Mouse (Mus musculus) c-Kit-positive CD71-positive TER-119-negative erythroid progenitor cells, embryonic 14.5 days (primary cell): Measurements from ENCODE around the gene Fhit.
"Not testable (repeated sequence)": the region's sequence is repeated elsewhere in the genome, so short reads cannot be mapped to it uniquely, and the experiment has no call there.

Source experiments
- DNase-seq: peaks from one replicate; pipeline ENCODE4 v3.0.0-alpha.2; 2013; ENCODE audit warnings: low read depth

Gene Fhit

GRCm38 (mm10) chr14:10917893-10918803, 243.7 kb downstream of the Fhit start:
- no peak for DNase-seq

DNA sequence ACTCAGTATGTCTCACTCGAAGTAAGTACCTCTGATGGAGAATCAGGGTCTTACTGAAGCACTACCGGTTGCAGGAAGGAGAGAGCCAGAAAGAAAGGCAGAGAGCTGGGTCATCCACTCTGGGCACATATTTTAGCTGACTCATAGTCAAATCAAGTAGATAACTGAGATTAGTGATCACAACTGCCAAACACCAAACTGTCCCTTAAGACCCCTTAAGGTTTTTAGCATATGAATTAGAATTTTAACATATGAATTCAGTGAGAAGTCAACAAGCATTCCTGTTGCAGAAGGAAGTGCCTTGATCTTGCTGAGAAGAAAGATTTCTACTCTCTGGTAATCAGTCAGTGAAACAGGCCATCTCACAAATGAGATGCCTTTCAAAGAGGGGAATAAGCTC, 253.8 kb downstream of the Fhit start:
- DNase-seq: no peak

- DNase-seq: no peak
These were observed 279.1 kb downstream of the Fhit start for GRCm38 (mm10) chr14:10882759-10883158.

DNA sequence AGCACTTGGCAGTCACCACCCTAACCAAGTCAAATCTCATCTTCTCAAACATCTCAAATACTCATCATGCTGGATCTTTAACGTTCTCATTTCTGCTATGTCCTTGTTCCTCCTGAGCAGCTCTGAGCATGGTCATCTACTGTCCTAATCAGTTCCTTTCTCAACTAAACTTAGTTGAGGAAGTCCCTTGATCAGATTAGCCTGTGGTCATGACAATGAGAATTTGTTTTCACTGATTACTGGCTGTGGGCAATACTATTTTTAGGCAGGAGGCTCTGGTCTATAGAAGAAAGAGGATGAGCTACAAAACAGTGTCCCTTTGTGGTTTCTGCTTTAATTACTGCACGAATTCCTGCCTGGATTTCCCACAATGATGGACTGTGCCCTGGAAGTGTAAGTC, 281.1 kb downstream of the Fhit start:
- DNase-seq: no peak

GRCm38 (mm10) chr14:10874595-10875372, 287.1 kb downstream of the Fhit start:
- DNase-seq: no peak

DNA sequence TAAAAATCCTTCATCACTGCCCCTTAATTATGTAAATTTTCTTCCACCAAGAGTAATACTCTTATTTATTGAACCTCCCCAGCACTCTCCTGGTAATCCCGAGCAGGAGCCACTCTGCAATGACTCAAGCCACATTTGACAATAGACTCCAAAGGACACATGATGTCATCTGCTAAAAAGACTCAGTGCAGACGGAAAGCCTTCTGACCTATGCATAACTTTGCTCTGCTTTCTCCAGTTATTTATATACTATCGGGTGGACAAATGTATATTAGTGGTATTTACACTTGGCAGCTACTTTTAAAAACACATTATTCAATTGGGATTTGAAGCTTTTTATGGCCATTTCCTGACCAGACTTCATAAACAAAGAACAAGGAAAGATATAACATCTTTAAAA, 304.2 kb downstream of the Fhit start:
- no peak for DNase-seq

DNA sequence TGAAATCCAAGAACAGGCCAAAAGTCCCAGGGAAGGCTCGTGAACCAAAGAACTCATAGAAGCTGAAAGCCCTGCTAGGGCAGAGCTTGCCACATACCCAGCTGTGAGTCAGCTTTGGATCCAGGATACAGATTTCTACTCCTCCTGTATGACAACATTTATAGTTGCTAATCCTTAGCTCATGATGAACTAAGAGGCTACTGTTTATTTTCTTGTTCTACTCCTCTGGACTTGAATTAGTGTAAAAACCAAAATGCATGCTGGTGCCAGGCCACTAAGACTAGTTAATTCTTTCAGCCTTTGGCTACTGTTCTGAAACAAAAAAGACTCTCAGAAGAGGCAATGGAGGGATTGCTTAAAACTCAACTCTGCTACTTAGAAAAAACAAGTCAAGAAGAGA, 309.9 kb downstream of the Fhit start:
- DNase-seq: no peak

GRCm38 (mm10) chr14:10836001-10836400, 325.8 kb downstream of the Fhit start:
- no peak for DNase-seq

DNA sequence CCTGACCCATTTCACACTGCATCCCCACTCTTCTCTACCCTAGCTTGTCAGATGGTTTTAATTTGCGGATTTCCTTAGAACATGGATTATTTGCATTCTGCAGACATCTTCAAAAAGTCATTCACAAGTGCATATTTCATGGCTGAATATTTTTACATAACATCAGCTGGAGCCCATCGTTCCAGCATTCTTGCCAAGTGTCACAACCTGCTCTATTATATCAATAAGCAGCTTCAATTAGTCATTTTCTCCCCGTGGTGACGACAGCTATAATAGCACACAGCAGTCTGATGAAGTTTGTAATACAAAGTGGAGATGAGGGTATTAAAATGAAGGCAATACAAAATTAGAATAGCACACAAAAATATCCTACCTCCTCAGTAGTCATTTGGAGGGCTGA, 337.0 kb downstream of the Fhit start:
- DNase-seq: no peak

GRCm38 (mm10) chr14:10813551-10813950, 348.3 kb downstream of the Fhit start:
- DNase-seq: no peak

DNA sequence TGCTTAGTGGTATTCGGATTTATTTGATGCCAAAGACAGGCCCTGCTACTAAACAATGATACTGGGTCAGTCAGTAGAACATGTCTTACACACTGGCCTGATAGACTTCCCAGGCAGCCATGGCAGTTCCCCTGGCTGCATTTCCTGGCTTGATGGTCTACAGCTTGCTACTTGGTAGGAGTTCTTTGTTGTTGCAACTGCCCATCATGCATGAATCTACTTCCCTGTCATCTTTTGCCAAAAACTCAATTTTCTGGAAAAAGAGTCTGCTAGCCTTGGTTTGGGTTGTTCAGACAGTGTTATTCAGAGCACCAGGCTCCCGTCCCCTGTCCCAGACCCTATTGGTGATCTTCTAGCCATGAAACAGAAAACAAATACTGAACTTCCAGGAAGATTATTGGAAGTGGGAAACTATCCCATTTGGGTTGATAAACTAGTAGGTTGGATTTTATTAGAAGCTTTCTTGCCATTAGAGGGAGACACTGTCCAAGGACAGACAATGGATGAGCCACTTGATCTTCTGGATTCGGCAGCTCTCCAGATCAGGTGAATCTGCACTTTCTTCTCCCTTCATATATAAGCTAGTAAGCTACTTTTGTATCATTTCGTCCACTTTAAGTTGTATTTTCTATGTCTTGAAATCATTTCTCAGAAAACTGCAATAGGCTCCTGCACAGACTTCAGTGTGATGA, 363.2 kb downstream of the Fhit start:
- no peak for DNase-seq

DNA sequence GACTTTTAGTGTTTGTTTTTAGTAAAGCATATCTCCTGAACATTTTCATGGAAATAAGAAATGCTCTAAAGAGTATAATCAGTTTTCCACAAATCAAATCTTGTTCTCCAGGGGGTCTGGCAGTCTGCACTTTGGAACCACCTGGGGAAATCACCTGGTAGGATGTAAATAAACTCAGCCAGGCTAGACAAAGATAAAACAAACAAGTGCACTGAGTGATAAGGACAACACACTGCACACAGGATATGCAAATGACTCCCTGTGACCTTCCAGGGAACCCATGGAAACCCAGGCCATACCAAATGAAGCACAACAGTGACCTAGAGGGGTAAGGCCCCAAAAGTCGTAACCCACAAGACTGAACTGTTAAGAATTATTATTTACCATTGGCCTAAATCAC, 364.2 kb downstream of the Fhit start:
- DNase-seq: no peak

DNA sequence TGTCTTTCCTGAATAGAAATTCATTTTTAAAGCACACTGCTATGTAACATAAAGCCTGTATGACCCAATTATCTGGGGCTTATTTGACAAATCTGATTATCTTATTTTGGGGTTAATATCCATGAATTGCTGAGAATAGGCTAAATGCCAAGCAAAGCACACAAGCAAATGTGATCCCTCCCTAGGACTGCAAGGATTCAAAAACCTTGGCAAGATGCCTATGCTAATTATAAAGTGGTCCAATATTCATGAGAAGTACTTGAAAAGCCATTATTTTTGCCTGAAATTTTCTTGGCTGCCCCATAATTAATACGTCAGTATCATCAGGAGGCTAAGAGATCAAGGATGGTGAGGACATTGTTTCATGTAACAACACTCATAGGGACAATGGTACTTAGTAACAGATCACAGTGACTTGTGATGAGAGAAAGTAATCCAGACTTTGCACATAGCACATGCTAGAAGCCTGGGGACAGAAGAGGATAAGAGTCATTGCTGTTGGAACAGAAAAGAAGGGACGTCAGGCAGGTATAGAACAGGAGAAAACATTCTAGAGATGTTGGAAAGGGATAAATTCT, 366.2 kb downstream of the Fhit start:
- DNase-seq: no peak

DNA sequence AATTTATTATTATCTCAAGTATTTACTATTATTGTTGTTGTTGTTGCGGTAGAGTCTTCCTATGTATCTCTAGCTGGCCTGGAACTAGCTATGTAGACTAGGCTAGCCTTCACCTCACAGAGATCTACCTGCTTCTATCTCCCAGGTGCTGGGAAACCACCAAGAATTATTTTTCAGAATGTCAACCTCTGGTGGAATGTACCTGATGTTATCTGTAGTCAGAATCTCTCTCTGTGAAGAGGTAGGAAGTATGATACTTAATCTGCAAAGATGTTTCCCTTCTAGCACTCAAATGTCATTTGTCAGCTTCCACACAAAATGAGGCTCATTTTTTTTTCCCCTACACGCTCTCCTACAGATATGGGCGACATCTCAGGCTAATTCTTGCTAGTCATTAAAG, 377.9 kb downstream of the Fhit start:
- no peak for DNase-seq

DNA sequence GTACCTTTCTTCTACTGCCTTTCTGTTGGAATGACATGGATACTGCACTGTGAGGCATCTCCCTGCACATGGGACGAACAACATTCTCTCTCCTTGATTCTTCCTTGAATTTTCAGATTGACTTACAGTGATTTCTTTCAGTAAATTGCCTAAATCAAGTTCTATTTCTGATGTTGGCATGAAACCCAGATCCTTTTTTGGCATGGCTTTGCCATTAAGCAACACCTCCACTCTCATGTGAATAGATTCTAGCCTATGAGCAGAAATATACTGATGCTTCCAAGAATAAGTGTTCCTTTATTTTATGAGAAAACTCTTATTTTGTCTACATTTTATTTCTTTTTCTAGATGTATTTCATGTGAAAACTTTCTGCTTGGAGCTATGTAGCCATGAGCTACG, 383.1 kb downstream of the Fhit start:
- DNase-seq: no peak

- DNase-seq: not testable (repeated sequence)
These were observed 407.0 kb downstream of the Fhit start for GRCm38 (mm10) chr14:10754883-10755282.

DNA sequence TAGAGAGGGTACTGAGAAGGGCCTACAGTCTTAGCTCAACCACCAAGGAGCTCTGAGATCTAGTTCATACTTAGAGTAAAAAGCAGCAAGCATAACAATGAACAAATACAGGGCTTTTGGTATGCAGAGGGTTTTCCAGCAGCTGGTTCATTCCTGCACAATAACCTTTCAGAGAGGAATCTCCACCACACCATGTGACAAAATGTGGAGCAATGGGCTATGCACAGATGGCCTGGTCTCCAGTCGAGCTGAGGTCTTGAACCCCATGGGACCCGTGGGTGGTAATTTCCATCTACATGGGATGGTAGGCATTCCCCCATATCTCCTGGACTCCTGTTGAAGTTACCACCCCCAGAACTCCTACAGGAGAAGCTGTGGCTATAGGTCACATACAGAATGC, 423.8 kb downstream of the Fhit start:
- DNase-seq: no peak

GRCm38 (mm10) chr14:10722525-10722924, 439.3 kb downstream of the Fhit start:
- no peak for DNase-seq

DNA sequence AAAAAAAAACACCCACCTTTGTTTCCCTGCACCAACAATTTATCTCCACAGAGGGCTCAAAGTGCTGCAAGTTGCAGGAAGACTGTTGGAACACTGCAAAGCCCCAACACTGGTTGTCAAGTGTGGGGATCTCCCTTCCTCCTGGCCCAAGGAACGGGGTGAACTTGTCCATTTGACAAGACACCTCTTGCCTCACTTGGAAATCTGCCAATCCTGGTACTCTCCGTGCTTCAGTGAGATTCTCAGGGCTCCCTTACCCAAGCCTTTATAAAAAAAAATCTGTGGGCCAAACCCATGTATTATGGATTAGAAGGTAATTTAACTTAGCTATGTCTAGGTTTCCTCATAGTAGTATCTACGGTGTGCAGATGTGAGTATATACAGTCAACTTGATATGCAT, 448.9 kb downstream of the Fhit start:
- DNase-seq: no peak

GRCm38 (mm10) chr14:10712522-10712881, 449.3 kb downstream of the Fhit start:
- DNase-seq: no peak

DNA sequence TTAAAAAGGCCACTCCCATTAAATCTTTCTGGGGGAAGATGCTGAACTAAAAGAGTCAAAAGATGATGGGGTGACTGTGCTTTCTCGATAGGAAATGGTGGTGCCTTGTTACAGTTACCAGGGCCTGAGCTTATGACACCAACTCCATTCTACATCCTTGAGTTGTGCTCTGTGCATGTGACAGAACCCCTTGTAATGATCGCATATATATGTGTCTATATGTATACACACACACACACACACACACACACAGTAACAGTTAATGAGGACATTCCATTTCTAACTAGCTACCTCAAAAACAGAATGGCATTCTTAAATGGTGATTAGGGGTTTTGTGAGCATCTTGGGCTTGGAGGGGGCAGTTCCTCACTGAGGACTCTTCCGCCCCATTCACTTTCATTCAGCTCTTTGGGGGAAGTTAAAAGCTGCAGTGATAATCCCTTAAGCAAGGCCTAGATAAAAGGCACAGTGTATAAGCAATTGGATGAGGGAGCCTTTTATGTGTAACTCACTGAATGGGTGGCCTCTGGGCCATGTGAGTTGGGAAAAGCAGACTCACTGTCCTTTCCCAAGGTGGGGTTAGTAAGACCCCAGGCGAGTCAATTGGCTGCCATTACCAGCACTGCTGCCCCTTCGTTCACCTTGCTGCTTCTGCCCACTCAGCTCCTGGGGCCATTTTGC, 449.9 kb downstream of the Fhit start:
- no peak for DNase-seq

DNA sequence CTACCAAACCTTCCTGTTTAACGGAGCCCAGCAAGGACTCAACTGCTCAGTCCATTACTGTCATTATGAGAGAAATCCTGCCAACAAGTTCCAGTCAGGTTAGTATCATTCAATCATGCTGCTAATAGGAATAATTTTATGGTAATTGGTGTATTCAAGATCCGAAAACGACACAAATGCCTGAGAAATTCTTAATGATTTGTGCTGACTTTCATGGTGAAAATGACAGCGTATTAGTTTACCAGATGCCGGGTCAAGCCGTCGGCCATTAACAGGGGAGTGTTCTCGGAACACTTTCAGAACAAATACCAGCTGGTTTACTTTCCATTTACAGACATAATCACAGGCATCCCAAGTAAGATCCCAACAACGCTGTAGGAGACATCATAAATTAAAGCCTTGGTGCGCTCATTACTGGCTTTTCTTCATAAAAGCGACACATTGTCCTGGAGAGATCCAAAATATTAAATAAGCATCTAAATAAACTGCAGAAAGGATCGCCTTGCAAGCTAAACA, 451.0 kb downstream of the Fhit start:
- DNase-seq: no peak
